Mouse (Mus musculus) urinary bladder, adult 2 months (tissue): ENCODE results near the gene Atf6. TPM values are rescaled to one million over a fixed set of nuclear protein-coding genes. Genes with fewer than 3 reads are reported as not detected.

Experiments used
- DNase-seq: peaks from one replicate; pipeline ENCODE4 v3.0.0; 2022; ENCODE audit warnings: low spot score
- polyA plus RNA-seq: library from polyadenylated mRNA; depleted of rRNA; stranded (reverse); fragments of >200 nt; gene quantifications from 2 replicates; pipeline ENCODE4 v1.2.3, GENCODE M21; 2012

Atf6 gene
- polyA plus RNA-seq, 1 experiment: 12.6 TPM

DNA sequence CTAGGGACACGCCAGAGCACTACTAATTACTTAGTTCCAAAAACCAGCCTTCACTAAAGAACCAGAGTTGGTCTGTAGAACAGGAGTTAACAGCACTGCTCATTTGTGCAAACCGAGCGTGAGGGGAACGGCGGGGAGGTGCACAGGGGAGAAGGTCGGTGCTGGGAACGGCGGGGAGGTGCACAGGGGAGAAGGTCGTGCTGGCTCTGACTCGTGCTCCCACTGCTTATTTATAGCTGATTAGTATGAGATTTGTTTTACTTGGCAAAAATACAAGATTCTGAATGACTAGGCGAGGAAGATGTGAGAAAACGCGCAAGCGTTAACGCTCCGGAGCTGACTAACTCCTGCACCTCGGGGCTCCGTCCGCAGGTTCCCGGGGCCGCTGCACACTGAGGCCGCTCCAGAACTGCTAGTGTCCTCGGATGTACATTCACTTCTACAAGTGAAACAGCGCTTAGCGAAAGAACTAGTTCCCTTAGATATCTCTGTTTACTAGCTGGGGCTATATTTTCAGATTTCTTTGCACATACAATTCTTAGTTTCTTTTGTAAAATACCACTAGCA, 96.1 kb downstream of the Atf6 start:
- peak; percentile 24 for DNase-seq

DNA sequence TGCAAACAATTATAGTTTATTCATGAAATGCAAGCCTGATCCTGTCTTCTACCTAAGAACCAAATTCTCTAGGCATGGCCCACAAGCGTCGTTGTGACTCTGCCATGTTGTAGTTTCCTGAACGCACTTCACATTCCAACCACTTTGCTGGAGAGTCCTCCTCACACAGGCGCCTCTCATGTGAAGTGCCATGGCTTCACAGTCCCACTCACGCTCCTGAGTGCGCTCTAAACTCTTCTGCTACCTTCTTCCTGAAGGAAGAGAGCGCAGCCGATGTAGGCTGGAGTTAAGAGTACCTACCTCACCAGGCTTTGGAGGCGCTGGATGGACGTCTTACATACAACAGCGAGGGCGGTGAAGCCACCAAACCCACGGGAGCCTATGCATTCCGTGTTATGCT, 96.9 kb downstream of the Atf6 start:
- DNase-seq: no peak

- DNase-seq: no peak
Observed at GRCm38 (mm10) chr1:170766997-170767396, 100.6 kb downstream of the Atf6 start.

DNA sequence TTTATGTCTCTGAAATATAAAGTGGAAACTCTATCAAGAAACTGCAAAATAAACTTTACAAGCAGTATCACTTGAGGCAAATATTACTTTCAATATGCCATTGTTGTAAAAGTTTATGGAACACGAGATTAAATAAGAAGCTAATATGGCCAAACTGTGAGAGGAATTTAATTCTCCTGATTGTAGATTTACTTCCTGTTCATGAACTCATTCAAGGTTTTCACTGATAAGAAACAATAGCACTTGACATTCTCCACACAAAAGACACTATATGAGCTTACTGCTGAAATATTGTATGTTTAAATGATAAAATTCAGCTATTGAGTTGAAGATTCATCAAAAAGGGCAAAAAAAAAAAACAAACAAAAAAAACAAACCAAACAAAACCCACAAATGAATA, 102.8 kb downstream of the Atf6 start:
- DNase-seq: no peak

DNA sequence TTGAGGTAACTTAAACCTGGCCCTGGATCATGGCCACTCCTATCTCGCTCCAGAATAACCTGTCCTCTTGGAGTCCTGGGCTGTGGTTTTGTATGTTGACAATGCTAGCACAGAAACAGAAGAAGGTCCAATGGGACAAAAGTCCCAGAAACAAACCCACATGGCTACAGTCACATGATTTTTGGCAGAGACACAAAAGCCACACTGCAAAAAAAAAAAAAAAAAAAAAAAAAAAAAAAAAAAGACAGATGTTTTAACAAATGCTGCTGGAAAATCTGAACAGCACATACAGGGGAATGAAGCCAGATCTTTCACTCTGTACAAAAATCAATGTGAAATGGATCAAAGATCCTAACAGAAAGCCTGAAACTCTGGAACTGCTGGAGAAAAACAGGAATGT, 105.9 kb downstream of the Atf6 start:
- no peak for DNase-seq

DNA sequence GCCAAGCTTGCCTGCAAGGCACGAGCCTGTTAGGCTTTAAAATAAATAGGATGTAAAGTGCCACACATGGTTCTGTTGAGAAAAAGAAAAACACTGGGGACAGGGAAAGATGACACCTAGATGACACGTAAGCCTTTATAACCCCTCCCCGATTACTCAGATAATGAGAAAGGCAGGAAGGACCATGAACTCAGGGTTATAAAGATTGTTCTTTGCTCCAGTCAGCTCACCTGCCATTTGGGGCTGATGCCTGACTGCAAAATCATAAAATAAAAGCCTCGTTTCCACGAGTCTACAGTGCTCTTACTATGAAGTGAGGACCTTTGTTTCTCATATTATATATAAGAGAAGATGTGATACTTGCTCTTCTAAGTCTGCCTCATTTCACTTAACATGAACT, 114.0 kb downstream of the Atf6 start:
- DNase-seq: no peak

- DNase-seq: no peak
Observed at GRCm38 (mm10) chr1:170751797-170752196, 115.8 kb downstream of the Atf6 start.

DNA sequence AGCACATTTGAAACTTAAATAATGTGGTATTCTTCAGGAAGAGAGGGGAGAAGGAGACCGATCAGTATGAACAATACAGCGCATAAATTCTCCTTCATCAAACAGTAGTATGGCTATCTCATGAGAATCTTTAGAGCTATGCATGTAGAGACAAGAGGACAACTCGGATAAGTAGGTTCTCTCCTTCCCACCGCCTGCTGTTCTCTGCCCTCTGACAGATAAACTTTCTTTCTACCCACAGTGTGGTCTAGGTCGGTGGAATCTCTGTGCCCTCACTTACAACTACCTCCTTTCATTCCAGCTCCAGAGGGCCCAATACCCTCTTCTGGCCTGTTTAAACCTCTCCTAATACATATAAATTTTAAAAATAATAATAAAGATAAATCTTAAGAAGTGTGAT, 121.0 kb downstream of the Atf6 start:
- no peak for DNase-seq

- DNase-seq: no peak
Observed at GRCm38 (mm10) chr1:170741497-170742246, 125.9 kb downstream of the Atf6 start.

- DNase-seq: no peak
Observed at GRCm38 (mm10) chr1:170734866-170735265, 132.7 kb downstream of the Atf6 start.

DNA sequence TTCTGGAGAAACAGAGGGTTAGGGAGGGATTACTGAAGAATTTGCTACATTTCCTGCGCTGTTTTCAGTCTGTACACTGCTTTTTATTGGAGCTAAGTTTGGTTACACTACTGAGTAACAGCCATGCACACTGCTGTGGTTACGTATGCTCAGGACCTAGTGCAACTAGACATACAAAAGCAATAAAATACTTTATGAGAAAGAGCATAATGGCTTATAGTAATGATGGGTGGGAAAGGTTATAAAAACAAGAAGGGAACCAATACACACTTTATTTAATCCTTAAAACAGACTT, 135.0 kb downstream of the Atf6 start:
- DNase-seq: no peak

DNA sequence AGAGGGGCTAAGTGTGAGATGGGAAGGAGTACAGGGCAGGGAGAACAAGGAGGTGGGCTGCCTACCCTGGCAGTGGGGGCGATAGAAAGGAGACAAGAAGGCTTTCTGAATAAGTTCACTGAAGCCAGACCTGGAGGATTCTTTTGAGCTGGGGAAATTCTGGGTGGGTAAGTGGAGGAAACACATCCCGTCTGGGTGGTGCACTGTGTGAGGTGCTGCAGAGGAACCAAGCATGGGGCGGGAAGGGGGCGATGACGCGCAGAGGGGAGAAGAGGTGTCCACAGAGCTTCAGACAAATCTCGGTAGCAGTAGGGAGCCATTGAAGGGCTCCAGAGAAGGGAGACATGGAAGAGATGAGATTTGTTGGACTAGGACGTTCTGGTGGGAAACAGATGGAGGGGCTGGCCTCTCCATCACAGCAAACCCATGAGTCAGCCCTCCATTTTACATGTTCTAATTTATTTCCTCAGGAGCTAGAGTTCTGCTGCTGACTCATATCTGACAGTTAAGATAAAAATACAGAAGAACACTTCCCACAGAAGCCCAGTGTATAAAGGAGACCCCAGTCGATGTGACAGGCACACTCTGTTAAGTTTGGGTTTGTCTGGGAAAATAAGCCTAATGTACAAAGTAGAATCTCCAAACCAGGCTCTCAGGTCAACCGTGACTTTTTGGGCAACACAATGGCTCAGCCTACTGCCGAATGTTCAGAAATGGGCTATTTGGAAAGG, 135.5 kb downstream of the Atf6 start:
- no peak for DNase-seq

DNA sequence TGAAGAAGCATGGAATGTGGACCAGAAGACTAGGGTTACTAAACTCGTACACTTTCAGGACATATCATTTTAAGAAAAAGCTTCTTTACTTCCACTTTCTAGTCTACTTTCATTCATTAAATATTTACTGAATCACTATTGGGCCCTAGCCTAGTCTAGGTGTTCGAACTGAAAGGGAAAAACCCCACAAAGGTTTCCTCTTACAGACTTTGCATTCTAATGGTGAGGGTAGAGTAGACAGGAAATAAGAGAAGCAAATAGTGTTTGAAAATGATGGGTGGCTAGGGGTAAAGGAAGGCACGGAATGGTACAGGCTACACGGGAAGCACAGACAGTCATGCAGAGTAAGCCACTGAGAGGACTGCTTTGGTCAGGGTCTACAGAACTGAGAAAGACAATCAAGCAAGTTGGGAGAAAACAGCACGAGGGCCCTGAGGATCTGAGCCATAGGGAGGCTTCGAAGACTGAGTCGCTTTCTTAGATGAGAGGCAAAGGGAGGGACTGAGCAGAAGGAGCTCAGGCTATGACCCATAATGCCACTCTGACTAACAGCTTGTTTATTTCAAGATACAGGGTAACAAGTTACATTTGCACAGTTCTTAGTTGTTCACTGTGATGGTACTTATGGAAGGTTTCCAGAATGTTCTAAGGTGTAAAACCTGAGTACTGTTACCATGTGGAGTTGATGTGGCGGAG, 138.2 kb downstream of the Atf6 start:
- DNase-seq: no peak

DNA sequence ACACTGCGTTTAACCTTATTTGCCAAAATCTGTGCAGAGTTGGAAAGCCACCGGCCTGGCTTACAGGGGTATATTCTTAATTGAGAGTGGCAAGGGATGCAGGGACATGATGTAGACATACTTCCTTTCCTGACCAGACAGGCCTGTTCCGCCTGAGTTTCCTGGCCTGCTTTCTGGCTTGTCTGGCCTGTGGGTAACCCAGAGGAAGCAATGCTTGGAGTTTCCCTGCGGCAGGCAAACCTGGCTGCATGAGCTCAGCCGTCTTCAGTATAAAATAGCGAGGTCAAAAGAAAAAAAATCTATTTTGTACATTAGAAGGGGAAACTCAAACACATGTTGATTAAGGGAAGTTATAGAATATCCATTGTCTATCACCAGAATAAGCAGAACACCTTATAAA, 139.0 kb downstream of the Atf6 start:
- no peak for DNase-seq

- DNase-seq: no peak
Observed at GRCm38 (mm10) chr1:170721560-170721959, 146.0 kb downstream of the Atf6 start.

GRCm38 (mm10) chr1:170718133-170718810, 149.3 kb downstream of the Atf6 start:
- no peak for DNase-seq

DNA sequence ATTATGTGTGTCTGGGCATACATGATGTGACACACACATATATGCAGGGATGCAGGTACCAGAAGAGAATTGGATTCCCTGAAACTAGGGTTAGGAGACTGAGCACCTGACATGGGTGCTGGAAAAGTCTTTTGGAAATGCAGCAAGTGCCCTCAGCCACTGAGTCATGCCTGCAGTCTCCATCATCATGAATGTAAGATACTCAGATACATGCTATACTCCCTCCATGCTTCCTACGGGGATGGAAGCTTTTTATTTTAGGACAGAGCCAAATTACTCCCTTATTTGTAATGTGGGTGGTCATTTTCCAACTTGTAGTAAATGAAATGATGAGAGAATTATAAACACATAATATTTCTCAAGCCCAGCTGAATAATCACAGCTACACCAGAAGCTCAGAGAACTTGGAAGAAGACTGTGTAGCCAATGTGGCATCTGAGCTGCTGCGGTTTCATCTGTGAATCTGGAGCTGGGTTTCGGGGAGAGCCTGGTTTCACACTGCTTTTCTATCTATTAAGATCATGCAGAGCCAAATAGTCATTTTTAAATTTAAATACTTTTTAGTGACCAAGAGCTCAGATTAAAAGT, 150.2 kb downstream of the Atf6 start:
- no peak for DNase-seq

GRCm38 (mm10) chr1:170711731-170712130, 155.8 kb downstream of the Atf6 start:
- DNase-seq: no peak

DNA sequence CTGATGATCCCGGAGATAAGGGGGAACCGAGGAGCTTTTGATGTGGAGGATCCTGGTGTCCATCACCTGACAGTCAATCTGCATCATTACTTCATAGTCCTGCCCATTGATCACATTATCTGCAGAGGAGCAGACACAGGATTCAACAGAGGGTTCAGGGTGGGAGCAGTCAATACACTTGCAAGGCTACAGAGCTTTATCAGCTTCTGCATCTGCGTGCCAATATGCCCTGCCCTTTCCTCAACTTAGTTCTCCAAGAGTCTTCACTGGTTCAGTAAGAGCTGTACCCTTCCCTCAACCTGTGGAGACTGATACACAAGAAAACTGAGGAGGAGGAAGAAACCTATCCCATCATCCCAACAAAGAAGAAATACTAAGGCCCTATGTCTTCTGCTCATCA, 157.6 kb downstream of the Atf6 start:
- DNase-seq: no peak

GRCm38 (mm10) chr1:170709481-170709880, 158.1 kb downstream of the Atf6 start:
- no peak for DNase-seq

DNA sequence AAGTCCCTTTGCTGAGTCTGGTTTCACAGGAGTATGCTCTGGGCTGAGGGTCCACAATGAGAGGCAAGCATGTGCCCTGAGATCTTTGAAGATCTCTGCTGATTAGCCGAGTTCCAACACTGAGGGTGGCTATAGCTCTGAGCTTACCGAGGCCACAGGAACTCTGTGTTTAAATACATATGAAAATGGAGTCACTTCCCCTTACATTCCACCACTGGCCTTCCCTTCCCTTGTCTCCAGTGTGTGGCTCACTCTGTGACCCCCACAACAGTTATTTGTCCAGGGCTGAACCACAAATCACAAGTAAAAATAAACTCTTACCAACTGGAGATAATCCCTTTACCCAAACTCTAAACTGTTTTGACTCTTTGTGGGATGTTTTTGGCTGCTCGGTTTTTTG, 158.5 kb downstream of the Atf6 start:
- no peak for DNase-seq

GRCm38 (mm10) chr1:170706046-170706445, 161.5 kb downstream of the Atf6 start:
- DNase-seq: no peak
